Mouse (Mus musculus) hindbrain, postnatal 0 days (tissue): ENCODE measurements at regions not wholly inside any gene's neighbourhood (a gene's known extent, or its start where the extent isn't known, plus 50 kb on each side); places are given as distances from the start of the nearest gene placed in this dataset.

Experiments used
- ATAC-seq: fragments of 200-750 bp; cut with Nextera tagmentation; 2 replicates; pipeline ENCODE4 v1.8.0; 2017; ENCODE audit warnings: mild to moderate bottlenecking, moderate TSS enrichment, moderate library complexity
- DNase-seq: peaks from one replicate; pipeline ENCODE4 v3.0.0-alpha.2; 2015; ENCODE audit warnings: low spot score
- H3K27ac ChIP-seq: fragments of 300-500 bp; sonication (generic); 2 replicates; pipeline ENCODE4 v1.5.1; 2014; ENCODE audit warnings: mild to moderate bottlenecking
- H3K27me3 ChIP-seq: fragments of 300-500 bp; sonication (generic); 2 replicates; pipeline ENCODE4 v1.6.1; 2014; ENCODE audit warnings: low read length, mixed read lengths; ENCODE audit not compliant: insufficient read depth
- H3K36me3 ChIP-seq: fragments of 300-500 bp; sonication (generic); 2 replicates; pipeline ENCODE4 v1.6.1; 2014; ENCODE audit warnings: low read length, mixed read lengths; ENCODE audit not compliant: insufficient read depth
- H3K4me1 ChIP-seq: fragments of 300-500 bp; sonication (generic); 2 replicates; pipeline ENCODE4 v1.6.1; 2014; ENCODE audit warnings: antibody characterized with exemption, low read length, mixed read lengths; ENCODE audit not compliant: insufficient read depth
- H3K4me2 ChIP-seq: fragments of 300-500 bp; sonication (generic); 2 replicates; pipeline ENCODE4 v1.6.1; 2014; ENCODE audit warnings: low read depth, mild to moderate bottlenecking, low read length, moderate library complexity, mixed read lengths
- H3K4me3 ChIP-seq: fragments of 300-500 bp; sonication (generic); 2 replicates; pipeline ENCODE4 v1.5.1; 2014; ENCODE audit warnings: low read length
- H3K9ac ChIP-seq: fragments of 300-500 bp; sonication (generic); replicated peaks from 2 replicates; pipeline ENCODE4 v1.6.1; 2014; ENCODE audit warnings: mild to moderate bottlenecking, low read length, moderate library complexity, mixed read lengths
- H3K9me3 ChIP-seq: fragments of 300-500 bp; sonication (generic); 2 replicates; pipeline ENCODE4 v1.6.1; 2016; ENCODE audit warnings: low read length, mixed read lengths
- CTCF ChIP-seq: IDR thresholded peaks from 2 replicates; pipeline ENCODE4 v1.5.1; 2016; ENCODE audit warnings: antibody characterized with exemption, control low read depth, low read depth
- WGBS: fragments of 180-500 bp; shearing (Covaris S2); extraction: QIAGEN DNeasy Blood & Tissue Kit; methylation state at CpG from one replicate; pipeline ENCODE4 v1.1.7; 2014; 5-methylcytosine and 5-hydroxymethylcytosine counted together

DNA sequence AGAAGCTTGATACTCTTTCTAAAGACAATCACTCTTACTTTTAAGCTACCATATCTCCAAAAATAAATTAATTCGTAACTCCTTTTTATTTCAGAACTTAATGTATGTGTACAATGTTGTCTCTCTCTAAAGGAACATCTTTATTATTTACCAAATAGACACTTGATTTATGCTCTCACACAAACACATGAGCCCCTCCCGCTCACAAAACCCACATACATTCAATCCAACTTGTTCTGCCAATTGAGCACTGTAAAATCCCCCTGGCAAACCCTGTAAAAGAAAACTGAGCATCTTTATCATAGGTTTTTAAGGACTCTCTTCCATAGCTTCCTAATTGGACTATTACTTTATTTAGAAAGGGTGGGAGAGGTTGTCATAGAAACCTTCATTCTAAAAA lies 812.5 kb downstream of the Phf3 start:
- Histone ChIP-seq H3K4me2 (no peak overlapping the region), H3K9ac (no peak overlapping the region), H3K4me3 (no peak overlapping the region), H3K27ac (no peak overlapping the region), H3K9me3 (no peaks in the 10 kb centered on the region), H3K27me3 (no peaks in the 10 kb centered on the region), H3K36me3 (no peaks in the 10 kb centered on the region), H3K4me1 (no peaks in the 10 kb centered on the region)
- DNase-seq = no peak
- 57% methylated on average over 2 of the region's 2 CpGs for WGBS
- ATAC-seq = no peak
- TF ChIP-seq CTCF = no peak

DNA sequence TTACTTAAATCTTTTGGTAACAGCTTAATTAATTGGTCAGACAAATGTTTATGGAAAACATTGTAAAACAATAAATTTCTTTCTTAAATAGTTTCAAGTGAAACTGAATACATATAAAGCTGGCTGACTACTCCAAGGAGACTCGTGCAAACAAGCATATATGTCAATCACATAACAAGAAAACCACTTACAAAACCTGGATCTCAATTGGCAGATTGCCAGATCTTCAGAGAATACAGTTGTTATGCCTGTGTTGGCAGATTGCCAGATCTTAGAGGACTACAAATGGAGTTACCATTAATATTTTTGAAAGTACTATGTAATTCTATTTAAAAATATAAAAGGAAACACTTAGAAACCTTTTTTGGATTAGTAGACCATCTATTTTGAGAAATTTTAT lies 812.9 kb downstream of the Phf3 start:
- H3K27ac ChIP-seq = no peak overlapping the region
- H3K27me3 ChIP-seq = no peaks in the 10 kb centered on the region
- DNase-seq (peak; percentile 77), ATAC-seq (no peak)
- no peak overlapping the region for H3K4me3 ChIP-seq
- H3K36me3 ChIP-seq = no peaks in the 10 kb centered on the region
- no peak overlapping the region for H3K4me2 ChIP-seq
- no peaks in the 10 kb centered on the region for H3K9me3 ChIP-seq
- H3K4me1 ChIP-seq = no peaks in the 10 kb centered on the region
- WGBS = 2% methylated on average over 1 of the region's 1 CpGs
- TF ChIP-seq CTCF = no peak
- no peak overlapping the region for H3K9ac ChIP-seq

DNA sequence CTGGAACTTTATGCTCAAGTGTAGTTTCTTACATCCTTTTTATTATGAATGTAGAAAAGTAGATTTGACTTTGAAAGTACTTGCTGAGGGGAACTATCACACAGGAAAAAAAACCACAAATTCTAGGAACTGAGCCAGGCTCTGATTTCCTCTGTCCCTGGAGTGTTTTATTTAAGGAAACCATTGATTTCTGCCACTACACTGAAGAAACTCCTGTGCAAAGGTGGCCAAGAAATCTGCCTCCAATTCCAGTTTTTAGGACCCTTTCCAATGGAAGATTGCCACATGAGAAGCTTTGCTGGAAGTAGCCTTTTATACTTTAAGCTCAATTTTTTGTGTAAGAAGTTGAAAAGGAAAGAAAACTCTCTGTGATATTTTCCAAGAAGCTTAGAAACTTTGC lies 856.1 kb downstream of the Phf3 start:
- DNase-seq = peak; percentile 32
- H3K9me3 ChIP-seq = no peaks in the 10 kb centered on the region
- no peak overlapping the region for H3K4me2 ChIP-seq
- TF ChIP-seq CTCF = no peak
- no peak for ATAC-seq
- no peaks in the 10 kb centered on the region for H3K36me3 ChIP-seq
- H3K27ac ChIP-seq = no peak overlapping the region
- no peaks in the 10 kb centered on the region for H3K4me1 ChIP-seq
- H3K4me3 ChIP-seq = no peak overlapping the region
- H3K9ac ChIP-seq = no peak overlapping the region
- H3K27me3 ChIP-seq = no peaks in the 10 kb centered on the region

DNA sequence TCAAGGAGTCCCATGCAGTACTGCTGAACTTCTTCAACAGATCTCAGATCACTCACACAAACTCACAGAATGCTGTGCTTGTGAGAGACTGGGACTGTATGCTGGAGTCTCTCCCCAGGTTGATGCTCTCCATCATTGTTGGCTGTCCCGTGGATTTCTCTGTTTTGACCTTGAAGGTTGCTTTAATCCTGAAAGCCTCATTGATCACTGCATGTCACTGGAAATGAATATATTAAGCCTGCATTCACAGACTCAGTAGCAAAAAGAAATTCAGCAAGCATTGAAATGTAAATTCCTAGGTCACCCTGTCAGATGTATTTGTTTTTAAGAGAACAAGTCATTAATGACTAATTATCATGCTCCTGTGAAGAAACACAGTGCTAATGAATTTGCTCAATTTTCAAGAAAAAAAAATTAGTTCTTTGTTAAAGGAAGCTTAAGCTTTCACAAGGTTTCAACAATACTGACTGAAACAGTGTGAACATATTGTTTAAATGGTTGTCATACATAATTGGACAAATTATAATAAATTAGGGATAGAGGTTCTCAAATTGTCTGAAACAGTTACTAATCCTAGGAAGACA lies 864.9 kb downstream of the Phf3 start:
- Histone ChIP-seq H3K9ac (no peak overlapping the region), H3K27ac (no peak overlapping the region), H3K36me3 (no peaks in the 10 kb centered on the region), H3K27me3 (no peaks in the 10 kb centered on the region), H3K4me1 (no peaks in the 10 kb centered on the region), H3K4me3 (no peak overlapping the region), H3K4me2 (no peak overlapping the region), H3K9me3 (no peaks in the 10 kb centered on the region)
- 13% methylated on average over 1 of the region's 1 CpGs for WGBS
- no peak for ATAC-seq
- no peak for DNase-seq
- TF ChIP-seq CTCF = no peak
